Mouse (Mus musculus): ENCODE measurements around the gene Usp29.
"Not testable (repeated sequence)": the region's sequence is repeated elsewhere in the genome, so short reads cannot be mapped to it uniquely, and the experiment has no call there.

Gene Usp29

GRCm38 (mm10) chr7:6923515-6923914 is 193.1 kb downstream of the Usp29 start:
- TF ChIP-seq NANOG (IDR thresholded peaks at IDR 0.05; ENCODE audit: borderline replicate concordance, low read length): no peak
- no peak for TF ChIP-seq CTCF (conservative IDR thresholded peaks at IDR 0.05; ENCODE audit: low read length)
- no peak for TF ChIP-seq POU5F1 (IDR thresholded peaks at IDR 0.05; ENCODE audit: borderline replicate concordance, low read length)
- Histone ChIP-seq H3K27me3 (ENCODE audit: insufficient read depth, low read length) (0 out of 2 replicates have a peak, but pooled peaks cover 4% of the 10 kb centered on the region), H3K4me1 (replicated peaks; ENCODE audit: low read depth, low read length) (no peaks in the 10 kb centered on the region), H3K9me3 (ENCODE audit: low read length) (no peaks in the 10 kb centered on the region), H3K4me3 (replicated peaks; ENCODE audit: low read length) (no peak overlapping the region), H3K36me3 (ENCODE audit: insufficient read depth, low read length) (no peaks in the 10 kb centered on the region)

GRCm38 (mm10) chr7:6925926-6926730 is 195.8 kb downstream of the Usp29 start:
- TF ChIP-seq CTCF (conservative IDR thresholded peaks at IDR 0.05; ENCODE audit: low read length) (no peak), NANOG (IDR thresholded peaks at IDR 0.05; ENCODE audit: borderline replicate concordance, low read length) (no peak), POU5F1 (IDR thresholded peaks at IDR 0.05; ENCODE audit: borderline replicate concordance, low read length) (no peak)
- H3K4me1 ChIP-seq (replicated peaks; ENCODE audit: low read depth, low read length): no peaks in the 10 kb centered on the region
- no peaks in the 10 kb centered on the region for H3K36me3 ChIP-seq (ENCODE audit: insufficient read depth, low read length)
- H3K9me3 ChIP-seq (ENCODE audit: low read length): no peaks in the 10 kb centered on the region
- H3K4me3 ChIP-seq (replicated peaks; ENCODE audit: low read length): no peak overlapping the region
- H3K27me3 ChIP-seq (ENCODE audit: insufficient read depth, low read length): 0 out of 2 replicates have a peak, but pooled peaks cover 4% of the 10 kb centered on the region

GRCm38 (mm10) chr7:6926731-6926995 is 196.3 kb downstream of the Usp29 start:
- H3K27me3 ChIP-seq (ENCODE audit: insufficient read depth, low read length): 0 out of 2 replicates have a peak, but pooled peaks cover 4% of the 10 kb centered on the region
- no peaks in the 10 kb centered on the region for H3K36me3 ChIP-seq (ENCODE audit: insufficient read depth, low read length)
- H3K4me3 ChIP-seq (replicated peaks; ENCODE audit: low read length): no peak overlapping the region
- no peaks in the 10 kb centered on the region for H3K4me1 ChIP-seq (replicated peaks; ENCODE audit: low read depth, low read length)
- no peak for TF ChIP-seq CTCF (conservative IDR thresholded peaks at IDR 0.05; ENCODE audit: low read length)
- TF ChIP-seq NANOG (IDR thresholded peaks at IDR 0.05; ENCODE audit: borderline replicate concordance, low read length): no peak
- no peak for TF ChIP-seq POU5F1 (IDR thresholded peaks at IDR 0.05; ENCODE audit: borderline replicate concordance, low read length)
- no peaks in the 10 kb centered on the region for H3K9me3 ChIP-seq (ENCODE audit: low read length)

GRCm38 (mm10) chr7:6929286-6929685 is 198.9 kb downstream of the Usp29 start:
- H3K27me3 ChIP-seq (ENCODE audit: insufficient read depth, low read length): 0 out of 2 replicates have a peak, but pooled peaks cover 4% of the 10 kb centered on the region
- TF ChIP-seq POU5F1 (IDR thresholded peaks at IDR 0.05; ENCODE audit: borderline replicate concordance, low read length) (no peak), NANOG (IDR thresholded peaks at IDR 0.05; ENCODE audit: borderline replicate concordance, low read length) (no peak), CTCF (conservative IDR thresholded peaks at IDR 0.05; ENCODE audit: low read length) (no peak)
- no peaks in the 10 kb centered on the region for H3K4me1 ChIP-seq (replicated peaks; ENCODE audit: low read depth, low read length)
- no peaks in the 10 kb centered on the region for H3K36me3 ChIP-seq (ENCODE audit: insufficient read depth, low read length)
- no peaks in the 10 kb centered on the region for H3K9me3 ChIP-seq (ENCODE audit: low read length)
- no peak overlapping the region for H3K4me3 ChIP-seq (replicated peaks; ENCODE audit: low read length)

- TF ChIP-seq NANOG (IDR thresholded peaks at IDR 0.05; ENCODE audit: borderline replicate concordance, low read length) (no peak), CTCF (conservative IDR thresholded peaks at IDR 0.05; ENCODE audit: low read length) (no peak), POU5F1 (IDR thresholded peaks at IDR 0.05; ENCODE audit: borderline replicate concordance, low read length) (no peak)
- Histone ChIP-seq H3K36me3 (ENCODE audit: insufficient read depth, low read length) (no peaks in the 10 kb centered on the region), H3K4me3 (replicated peaks; ENCODE audit: low read length) (no peak overlapping the region), H3K4me1 (replicated peaks; ENCODE audit: low read depth, low read length) (no peaks in the 10 kb centered on the region), H3K27me3 (ENCODE audit: insufficient read depth, low read length) (no peaks in the 10 kb centered on the region), H3K9me3 (ENCODE audit: low read length) (no peaks in the 10 kb centered on the region)
These were observed 204.4 kb downstream of the Usp29 start for GRCm38 (mm10) chr7:6934741-6935140.

- Histone ChIP-seq H3K27me3 (ENCODE audit: insufficient read depth, low read length) (no peaks in the 10 kb centered on the region), H3K4me3 (replicated peaks; ENCODE audit: low read length) (no peak overlapping the region), H3K36me3 (ENCODE audit: insufficient read depth, low read length) (no peaks in the 10 kb centered on the region), H3K9me3 (ENCODE audit: low read length) (no peaks in the 10 kb centered on the region), H3K4me1 (replicated peaks; ENCODE audit: low read depth, low read length) (no peaks in the 10 kb centered on the region)
- TF ChIP-seq POU5F1 (IDR thresholded peaks at IDR 0.05; ENCODE audit: borderline replicate concordance, low read length) (no peak), CTCF (conservative IDR thresholded peaks at IDR 0.05; ENCODE audit: low read length) (peak; percentile 78)
These were observed 206.7 kb downstream of the Usp29 start for GRCm38 (mm10) chr7:6937040-6937439.

GRCm38 (mm10) chr7:6940761-6941231 is 210.4 kb downstream of the Usp29 start:
- H3K9me3 ChIP-seq (ENCODE audit: low read length): no peaks in the 10 kb centered on the region
- TF ChIP-seq CTCF (conservative IDR thresholded peaks at IDR 0.05; ENCODE audit: low read length): peak; percentile 69
- TF ChIP-seq POU5F1 (IDR thresholded peaks at IDR 0.05; ENCODE audit: borderline replicate concordance, low read length): no peak
- no peak for TF ChIP-seq NANOG (IDR thresholded peaks at IDR 0.05; ENCODE audit: borderline replicate concordance, low read length)
- H3K36me3 ChIP-seq (ENCODE audit: insufficient read depth, low read length): no peaks in the 10 kb centered on the region
- H3K4me3 ChIP-seq (replicated peaks; ENCODE audit: low read length): no peak overlapping the region
- H3K4me1 ChIP-seq (replicated peaks; ENCODE audit: low read depth, low read length): no peaks in the 10 kb centered on the region
- no peaks in the 10 kb centered on the region for H3K27me3 ChIP-seq (ENCODE audit: insufficient read depth, low read length)

GRCm38 (mm10) chr7:6948061-6948460 is 217.7 kb downstream of the Usp29 start:
- not testable (repeated sequence) for H3K27me3 ChIP-seq (ENCODE audit: insufficient read depth, low read length); H3K9me3 ChIP-seq (ENCODE audit: low read length); H3K36me3 ChIP-seq (ENCODE audit: insufficient read depth, low read length); H3K4me1 ChIP-seq (replicated peaks; ENCODE audit: low read depth, low read length)
- peak overlapping the region; percentile 67 for H3K4me3 ChIP-seq (replicated peaks; ENCODE audit: low read length)

- Histone ChIP-seq H3K4me3 (replicated peaks; ENCODE audit: low read length) (no peak overlapping the region), H3K27me3 (ENCODE audit: insufficient read depth, low read length) (no peaks in the 10 kb centered on the region), H3K4me1 (replicated peaks; ENCODE audit: low read depth, low read length) (peaks cover 19% of the 10 kb centered on the region), H3K9me3 (ENCODE audit: low read length) (no peaks in the 10 kb centered on the region), H3K36me3 (ENCODE audit: insufficient read depth, low read length) (no peaks in the 10 kb centered on the region)
- no peak for TF ChIP-seq CTCF (conservative IDR thresholded peaks at IDR 0.05; ENCODE audit: low read length)
- TF ChIP-seq NANOG (IDR thresholded peaks at IDR 0.05; ENCODE audit: borderline replicate concordance, low read length): no peak
- no peak for TF ChIP-seq POU5F1 (IDR thresholded peaks at IDR 0.05; ENCODE audit: borderline replicate concordance, low read length)
These were observed 226.2 kb downstream of the Usp29 start for GRCm38 (mm10) chr7:6956576-6956975.
